Mouse (Mus musculus) forebrain, embryonic 13.5 days (tissue): Measurements from ENCODE around the gene Prr15l. TPM values are rescaled to one million over a fixed set of nuclear protein-coding genes. Genes with fewer than 3 reads are reported as not detected.

Experiments used
- ATAC-seq: fragments of 200-750 bp; cut with Nextera tagmentation; 2 replicates; pipeline ENCODE4 v1.8.0; 2017
- H3K27ac ChIP-seq: fragments of 300-500 bp; sonication (generic); 2 replicates; pipeline ENCODE4 v1.5.1; 2015; ENCODE audit warnings: inconsistent platforms, mild to moderate bottlenecking, moderate library complexity
- H3K27me3 ChIP-seq: fragments of 300-500 bp; sonication (generic); 2 replicates; pipeline ENCODE4 v1.6.1; 2015; ENCODE audit warnings: mild to moderate bottlenecking, inconsistent platforms
- H3K36me3 ChIP-seq: fragments of 300-500 bp; sonication (generic); 2 replicates; pipeline ENCODE4 v1.6.1; 2015; ENCODE audit warnings: mild to moderate bottlenecking, inconsistent platforms; ENCODE audit not compliant: poor library complexity, severe bottlenecking
- H3K4me1 ChIP-seq: fragments of 300-500 bp; sonication (generic); 2 replicates; pipeline ENCODE4 v1.6.1; 2015; ENCODE audit warnings: inconsistent platforms
- H3K4me2 ChIP-seq: fragments of 300-500 bp; sonication (generic); 2 replicates; pipeline ENCODE4 v1.6.1; 2015; ENCODE audit warnings: inconsistent platforms, mild to moderate bottlenecking, moderate library complexity
- H3K4me3 ChIP-seq: fragments of 300-500 bp; sonication (generic); 2 replicates; pipeline ENCODE4 v1.5.1; 2015; ENCODE audit warnings: mild to moderate bottlenecking, inconsistent platforms
- H3K9ac ChIP-seq: fragments of 300-500 bp; sonication (generic); 2 replicates; pipeline ENCODE4 v1.6.1; 2015; ENCODE audit warnings: mild to moderate bottlenecking, inconsistent platforms
- H3K9me3 ChIP-seq: fragments of 300-500 bp; sonication (generic); replicated peaks from 2 replicates; pipeline ENCODE4 v1.6.1; 2016; ENCODE audit warnings: inconsistent platforms
- WGBS: fragments of 180-500 bp; shearing (Covaris S2); methylation state at CpG from one replicate; pipeline ENCODE4 v1.1.7; 2015; 5-methylcytosine and 5-hydroxymethylcytosine counted together
- polyA plus RNA-seq: library from polyadenylated mRNA; unstranded; fragments of >200 nt; fragmentation: Nextera tagmentation; extraction: Ambion mirVana; gene quantifications from 2 replicates; pipeline ENCODE4 v1.2.1, GENCODE M21; 2015

Gene Prr15l
- polyA plus RNA-seq, 1 experiment from 2014 or later, result 0.08 TPM

DNA sequence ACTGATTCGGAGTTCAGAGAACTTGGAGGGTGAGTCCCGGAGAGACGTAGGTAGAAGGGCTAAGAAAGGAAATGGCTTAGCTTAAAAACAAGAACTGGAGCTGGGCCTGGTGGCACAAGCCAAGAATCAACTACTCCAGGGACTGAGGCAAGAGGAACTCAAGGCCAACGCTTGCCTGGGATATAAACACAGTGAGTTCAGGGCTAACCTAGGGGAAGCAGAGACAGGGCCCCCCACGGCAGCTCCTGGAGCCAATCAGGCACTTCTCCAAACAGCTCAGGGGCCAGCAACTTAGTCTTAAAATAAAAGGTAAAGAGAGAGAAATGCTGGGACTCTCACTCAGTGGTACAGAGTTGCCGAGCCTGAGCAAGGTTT lies 10.5 kb downstream of the Prr15l start:
- 86% methylated on average over 6 of the region's 6 CpGs for WGBS
- H3K27ac ChIP-seq, result no peak overlapping the region
- peaks cover 3% of the 10 kb centered on the region for H3K4me1 ChIP-seq
- no peak overlapping the region for H3K9ac ChIP-seq
- no peak overlapping the region for H3K4me3 ChIP-seq
- H3K36me3 ChIP-seq, result no peaks in the 10 kb centered on the region
- H3K27me3 ChIP-seq, result peaks cover 7% of the 10 kb centered on the region; the same call in 1 of the 2 replicates
- H3K9me3 ChIP-seq, result no peaks in the 10 kb centered on the region
- ATAC-seq, result no peak
- H3K4me2 ChIP-seq, result no peak overlapping the region

GRCm38 (mm10) chr11:96940578-96941465 lies 12.9 kb downstream of the Prr15l start:
- WGBS, result 77% methylated on average over 16 of the region's 16 CpGs
- H3K36me3 ChIP-seq, result no peaks in the 10 kb centered on the region
- H3K9me3 ChIP-seq, result no peaks in the 10 kb centered on the region
- H3K27ac ChIP-seq, result no peak overlapping the region
- no peak for ATAC-seq
- peaks cover 17% of the 10 kb centered on the region for H3K4me1 ChIP-seq
- no peak overlapping the region for H3K9ac ChIP-seq
- H3K4me3 ChIP-seq, result no peak overlapping the region
- no peak overlapping the region for H3K4me2 ChIP-seq
- H3K27me3 ChIP-seq, result peaks cover 7% of the 10 kb centered on the region; the same call in 1 of the 2 replicates

- H3K27ac ChIP-seq, result no peak overlapping the region
- no peak for ATAC-seq
- peaks cover 17% of the 10 kb centered on the region for H3K4me1 ChIP-seq
- H3K4me3 ChIP-seq, result no peak overlapping the region
- peaks cover 7% of the 10 kb centered on the region; the same call in 1 of the 2 replicates for H3K27me3 ChIP-seq
- no peaks in the 10 kb centered on the region for H3K36me3 ChIP-seq
- 75% methylated on average over 6 of the region's 6 CpGs for WGBS
- H3K9ac ChIP-seq, result no peak overlapping the region
- no peak overlapping the region for H3K4me2 ChIP-seq
- no peaks in the 10 kb centered on the region for H3K9me3 ChIP-seq
Measured at GRCm38 (mm10) chr11:96941989-96942590, 14.2 kb downstream of the Prr15l start.

DNA sequence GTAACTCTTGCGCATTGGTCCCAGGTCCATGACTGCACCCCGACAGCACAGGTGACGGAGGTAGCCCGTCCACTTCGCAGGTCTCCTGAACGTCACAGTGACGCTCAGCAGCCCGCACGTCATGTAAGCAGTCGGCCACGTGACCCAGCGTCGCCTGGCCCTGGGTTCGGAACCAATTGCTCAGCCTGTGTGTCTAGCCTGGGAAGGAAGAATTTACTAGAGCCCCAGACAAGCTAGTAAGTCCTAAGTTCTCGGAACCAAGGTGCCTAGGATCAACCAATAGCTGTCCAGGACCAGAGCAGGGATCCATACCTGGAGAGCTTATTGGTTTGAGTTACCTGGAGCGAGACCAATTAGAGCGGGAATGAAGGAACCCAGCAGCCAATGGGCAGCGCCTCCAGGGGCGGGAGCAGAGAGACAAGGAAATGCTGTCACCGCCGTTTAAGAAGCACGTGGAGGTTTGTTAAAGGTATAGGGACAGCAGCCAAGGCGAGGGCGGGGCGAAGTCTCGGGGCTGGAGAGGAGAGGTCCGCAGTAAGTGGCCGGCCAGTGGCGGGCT lies 15.9 kb downstream of the Prr15l start, which contains the start of gene Pnpo:
TSS of gene Pnpo (minus strand) at position 241 of the 559 bp plus-strand sequence.
- H3K9ac ChIP-seq, result peak within 1 kb of the TSS; percentile 67
- H3K36me3 ChIP-seq, result no peaks in the 10 kb centered on the region
- peak within 1 kb of the TSS; percentile 54 for H3K4me3 ChIP-seq
- 1% methylated on average over 29 of the region's 29 CpGs for WGBS
- H3K27me3 ChIP-seq, result peaks cover 7% of the 10 kb centered on the region; the same call in 1 of the 2 replicates
- peak within 1 kb of the TSS; percentile 95 for H3K4me2 ChIP-seq
- H3K4me1 ChIP-seq, result peaks cover 17% of the 10 kb centered on the region
- H3K27ac ChIP-seq, result no peak within 1 kb of the TSS
- peak; percentile 99 for ATAC-seq
- H3K9me3 ChIP-seq, result no peaks in the 10 kb centered on the region

DNA sequence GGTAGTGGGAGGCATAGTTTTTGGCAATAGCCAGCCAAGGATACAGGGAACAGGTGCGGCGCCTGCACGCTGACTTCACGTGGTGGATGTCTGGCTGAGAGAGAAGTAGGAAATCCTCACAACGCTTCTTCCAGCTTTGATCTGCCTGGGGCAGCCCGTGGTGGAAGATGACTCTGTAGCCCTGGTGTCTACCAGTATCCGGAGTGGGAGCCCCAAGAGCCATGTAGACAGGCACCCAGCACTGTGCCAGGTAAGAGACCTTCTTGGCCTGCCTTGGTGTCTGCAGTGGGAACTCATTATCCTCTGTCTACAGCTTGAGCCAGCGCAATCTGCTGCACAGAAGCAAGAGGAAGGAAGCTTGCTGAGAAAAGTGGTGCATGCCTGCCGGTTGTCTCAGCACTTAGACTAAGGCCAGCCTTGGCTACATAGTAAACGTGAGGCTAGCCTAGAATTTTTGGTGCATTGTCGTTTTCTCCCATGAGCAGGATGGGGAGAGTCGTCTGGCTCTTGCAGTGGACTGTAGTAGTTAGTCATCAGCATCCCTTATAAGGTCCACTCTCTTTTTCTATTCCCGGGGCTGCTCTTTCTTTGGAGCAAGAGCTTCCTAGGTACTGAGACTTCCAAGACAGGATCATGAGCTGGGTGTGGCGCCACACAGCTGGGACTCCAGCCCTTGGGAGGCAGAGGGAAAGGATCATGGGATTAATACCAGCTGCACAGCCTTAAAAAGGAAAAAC lies 17.1 kb downstream of the Prr15l start:
- 86% methylated on average over 14 of the region's 14 CpGs for WGBS
- no peaks in the 10 kb centered on the region for H3K9me3 ChIP-seq
- peak overlapping the region; percentile 95 for H3K4me2 ChIP-seq
- H3K4me3 ChIP-seq, result peak overlapping the region; percentile 54
- peaks cover 7% of the 10 kb centered on the region; the same call in 1 of the 2 replicates for H3K27me3 ChIP-seq
- no peak overlapping the region for H3K27ac ChIP-seq
- no peak for ATAC-seq
- no peak overlapping the region for H3K9ac ChIP-seq
- peaks cover 4% of the 10 kb centered on the region; the same call in 1 of the 2 replicates for H3K36me3 ChIP-seq
- peaks cover 17% of the 10 kb centered on the region for H3K4me1 ChIP-seq

GRCm38 (mm10) chr11:96946498-96946897 lies 18.6 kb downstream of the Prr15l start:
- H3K4me2 ChIP-seq, result no peak overlapping the region
- no peak overlapping the region for H3K4me3 ChIP-seq
- no peak for ATAC-seq
- H3K27ac ChIP-seq, result no peak overlapping the region
- H3K4me1 ChIP-seq, result peaks cover 17% of the 10 kb centered on the region
- 72% methylated on average over 9 of the region's 9 CpGs for WGBS
- no peak overlapping the region for H3K9ac ChIP-seq
- H3K27me3 ChIP-seq, result peaks cover 7% of the 10 kb centered on the region; the same call in 1 of the 2 replicates
- H3K36me3 ChIP-seq, result peaks cover 15% of the 10 kb centered on the region
- no peaks in the 10 kb centered on the region for H3K9me3 ChIP-seq

- peaks cover 28% of the 10 kb centered on the region for H3K36me3 ChIP-seq
- peaks cover 17% of the 10 kb centered on the region for H3K4me1 ChIP-seq
- no peaks in the 10 kb centered on the region for H3K9me3 ChIP-seq
- H3K27me3 ChIP-seq, result peaks cover 2% of the 10 kb centered on the region; the same call in 1 of the 2 replicates
- no peak overlapping the region for H3K9ac ChIP-seq
- no peak overlapping the region for H3K27ac ChIP-seq
- 91% methylated on average over 4 of the region's 4 CpGs for WGBS
- no peak overlapping the region for H3K4me3 ChIP-seq
- H3K4me2 ChIP-seq, result no peak overlapping the region
- ATAC-seq, result no peak
Measured at GRCm38 (mm10) chr11:96947849-96948248, 19.9 kb downstream of the Prr15l start.

DNA sequence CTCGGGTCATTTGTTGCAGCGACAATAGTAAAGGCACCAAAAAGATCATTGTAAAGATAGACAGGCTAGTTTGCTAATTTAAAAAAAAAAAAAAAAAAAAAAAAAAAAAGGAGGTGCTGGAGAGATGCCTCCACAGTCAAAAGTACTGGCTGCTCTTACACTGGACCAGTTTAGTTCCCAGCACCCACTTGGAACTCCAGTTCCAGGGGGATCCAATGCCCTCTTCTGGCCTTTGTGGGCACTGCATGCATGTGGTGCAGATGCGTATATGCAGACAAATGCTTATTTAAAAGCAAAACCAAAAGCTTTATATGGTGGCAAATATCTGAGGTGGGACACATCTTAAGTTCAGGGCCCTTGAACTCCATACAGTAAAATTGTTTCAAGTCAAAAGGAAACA lies 22.9 kb downstream of the Prr15l start:
- H3K36me3 ChIP-seq, result peaks cover 57% of the 10 kb centered on the region
- no peak for ATAC-seq
- no peak overlapping the region for H3K9ac ChIP-seq
- no peak overlapping the region for H3K27ac ChIP-seq
- no peaks in the 10 kb centered on the region for H3K27me3 ChIP-seq
- no peaks in the 10 kb centered on the region for H3K4me1 ChIP-seq
- no peak overlapping the region for H3K4me2 ChIP-seq
- whole genome bisulfite sequencing, result 96% methylated on average over 3 of the region's 3 CpGs
- H3K9me3 ChIP-seq, result no peaks in the 10 kb centered on the region
- no peak overlapping the region for H3K4me3 ChIP-seq

DNA sequence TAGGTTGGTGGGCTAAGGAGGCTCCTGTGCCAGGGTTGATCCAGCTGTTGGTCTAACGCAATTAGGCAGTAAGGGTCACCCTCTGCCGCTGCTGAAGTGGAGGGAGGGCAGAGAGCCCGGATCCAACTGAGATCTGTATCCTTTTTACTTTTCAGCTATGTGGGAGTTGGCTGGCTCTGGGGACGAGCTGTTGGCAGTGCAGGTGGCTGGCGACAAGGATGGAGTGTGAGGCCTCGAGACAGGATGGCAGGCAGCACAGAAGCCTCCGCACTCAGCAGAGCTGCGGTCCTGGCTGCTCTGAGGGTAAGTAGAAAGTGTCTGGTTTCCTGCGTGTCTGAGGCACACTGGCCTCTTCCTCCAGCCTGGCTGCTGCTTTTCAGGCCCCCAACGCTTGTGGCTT lies 24.5 kb downstream of the Prr15l start:
- H3K4me2 ChIP-seq, result no peak overlapping the region
- no peaks in the 10 kb centered on the region for H3K27me3 ChIP-seq
- no peak overlapping the region for H3K4me3 ChIP-seq
- H3K9ac ChIP-seq, result no peak overlapping the region
- 90% methylated on average over 10 of the region's 10 CpGs for WGBS
- H3K4me1 ChIP-seq, result no peaks in the 10 kb centered on the region
- no peak for ATAC-seq
- no peak overlapping the region for H3K27ac ChIP-seq
- peaks cover 72% of the 10 kb centered on the region for H3K36me3 ChIP-seq
- no peaks in the 10 kb centered on the region for H3K9me3 ChIP-seq

DNA sequence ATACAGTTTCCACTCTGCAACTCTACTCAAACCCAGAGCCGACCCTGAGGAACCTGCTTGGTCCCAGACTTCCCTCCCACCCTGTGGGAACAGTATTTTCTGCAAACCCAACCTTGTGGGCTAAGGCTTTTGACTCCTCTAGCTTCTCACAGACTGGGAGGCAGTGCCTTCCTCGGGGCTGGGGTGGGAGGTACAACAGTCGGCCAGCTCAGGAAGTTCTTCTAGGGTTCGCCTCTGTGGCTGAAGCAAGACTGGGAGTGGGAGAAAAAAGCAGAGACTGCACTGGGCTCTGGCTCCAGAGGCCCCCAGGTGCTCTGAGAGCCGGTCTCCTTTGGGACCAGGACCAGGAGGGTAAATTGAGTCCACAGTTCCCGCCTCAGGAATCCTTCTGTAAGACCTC lies 25.0 kb downstream of the Prr15l start:
- ATAC-seq, result no peak
- Histone ChIP-seq H3K36me3 (peaks cover 77% of the 10 kb centered on the region), H3K4me3 (no peak overlapping the region), H3K27me3 (no peaks in the 10 kb centered on the region), H3K27ac (no peak overlapping the region), H3K9me3 (no peaks in the 10 kb centered on the region), H3K4me2 (no peak overlapping the region), H3K9ac (no peak overlapping the region), H3K4me1 (no peaks in the 10 kb centered on the region)
- WGBS, result 87% methylated on average over 6 of the region's 6 CpGs

DNA sequence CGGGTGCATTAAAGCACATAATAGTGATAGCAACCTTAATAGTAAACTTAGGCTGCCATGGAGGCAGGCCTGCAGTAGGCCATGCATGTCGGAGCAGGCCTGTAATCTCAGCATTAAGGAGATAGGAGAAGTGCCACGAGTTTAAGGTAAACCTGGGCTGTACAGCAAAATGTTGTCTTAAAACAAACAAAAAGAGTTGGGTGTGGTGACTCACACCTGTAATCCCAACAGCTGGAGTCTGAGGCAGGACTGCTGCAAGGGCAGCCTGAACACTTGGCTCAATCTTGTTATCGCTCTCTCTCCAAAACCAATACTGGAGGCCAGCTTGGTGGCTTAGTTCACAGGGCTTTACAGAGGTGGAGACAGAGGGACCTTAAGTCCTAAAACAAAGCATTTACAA lies 27.2 kb downstream of the Prr15l start:
- Histone ChIP-seq H3K27me3 (no peaks in the 10 kb centered on the region), H3K9me3 (no peaks in the 10 kb centered on the region), H3K36me3 (peaks cover 89% of the 10 kb centered on the region), H3K9ac (no peak overlapping the region), H3K4me2 (no peak overlapping the region), H3K4me3 (no peak overlapping the region), H3K27ac (no peak overlapping the region), H3K4me1 (no peaks in the 10 kb centered on the region)
- ATAC-seq, result no peak
- 96% methylated on average over 4 of the region's 4 CpGs for WGBS
